Mouse (Mus musculus) monocyte, adult 59 days (primary cell): ENCODE results near the gene Stat3. TPM values are rescaled to one million over a fixed set of nuclear protein-coding genes. Genes with fewer than 3 reads are reported as not detected.

Experiments
- total RNA-seq, 2 experiments: library from RNA; stranded (reverse); gene quantifications; one replicate each; pipeline ENCODE4 v1.2.4; 2023

Gene Stat3
- 100 to 1,000 TPM; 339 to 367 TPM for total RNA-seq

GRCm38 (mm10) chr11:100939512-100940151 lies at the start of gene Stat3:
Stat3 (minus strand) TSS chr11:100939540.

DNA sequence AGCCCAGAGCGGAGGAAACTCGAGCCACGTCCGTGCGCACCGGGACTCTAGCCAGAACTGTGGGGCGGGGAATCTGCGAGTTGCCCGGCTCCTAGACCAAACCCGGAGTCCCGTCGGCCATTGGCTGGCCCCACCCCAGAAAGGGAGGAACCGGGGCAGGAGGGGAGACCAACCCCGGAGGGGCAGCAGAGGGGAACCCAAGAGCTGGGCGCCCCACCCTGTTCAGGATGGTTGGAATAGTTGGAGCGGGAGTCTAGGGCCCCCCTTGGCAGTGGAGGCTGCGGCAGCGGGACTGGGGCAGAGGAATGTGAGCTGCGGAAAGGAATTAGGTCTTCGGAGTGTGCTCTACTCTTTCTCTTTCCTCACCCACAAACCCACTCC lies 31.2 kb upstream of the Stat3 start, which contains the start of gene Cavin1:
Gene Cavin1, minus strand, starts transcription at position 331 of the 381 bp plus-strand sequence.

DNA sequence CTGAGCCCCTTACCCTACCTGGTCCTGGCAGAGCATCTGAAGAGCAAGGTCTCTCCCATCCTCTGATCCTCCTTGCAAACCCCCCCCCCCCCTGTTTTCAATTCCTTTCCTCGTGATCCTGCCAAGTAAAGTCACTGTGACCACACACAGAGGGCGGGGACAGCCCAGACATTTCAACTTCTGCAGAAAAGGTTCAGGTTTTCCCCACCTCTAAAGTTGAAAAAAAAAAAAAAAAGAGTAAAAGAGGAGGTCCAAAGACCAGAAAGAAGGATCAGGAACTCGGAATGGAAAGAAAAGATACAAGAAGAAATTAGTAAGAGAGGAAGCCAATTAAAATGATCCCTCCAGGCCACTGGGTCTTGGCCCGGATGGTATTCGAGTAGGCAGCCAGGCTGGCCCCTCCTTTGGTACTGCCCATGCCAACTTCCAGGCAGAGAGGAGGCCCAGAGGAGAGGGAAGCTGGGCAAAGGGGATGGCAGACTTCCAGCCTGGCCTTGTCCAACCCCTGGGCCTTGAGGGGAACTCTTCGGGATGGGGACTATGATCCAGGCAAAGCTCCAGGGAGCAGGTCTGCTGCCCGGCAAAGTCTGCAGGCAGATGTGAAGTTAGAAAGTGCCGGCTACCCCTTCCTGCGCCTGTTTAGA lies 80.3 kb downstream of the Stat3 start, which contains the start of gene Stat5a:
Gene Stat5a, plus strand, starts transcription at position 417 of the 644 bp plus-strand sequence.

GRCm38 (mm10) chr11:100850038-100850777 lies 89.1 kb downstream of the Stat3 start, which contains the start of gene Stat5b:
Stat5b (minus strand) TSS chr11:100850724.

Other genes starting within 250 kb of the Stat3 start
- under 1 TPM; 0.29 to 0.67 TPM for gene Zfp385c, start 247.1 kb downstream of the Stat3 start, total RNA-seq
- 10 to 100 TPM; 41.4 to 43.8 TPM for gene Dhx58, start 235.3 kb downstream of the Stat3 start, total RNA-seq
- 10 to 100 TPM; 28.8 to 29.9 TPM for gene Kat2a, start 227.1 kb downstream of the Stat3 start, total RNA-seq
- not detected for gene Hspb9, start 225.7 kb downstream of the Stat3 start, total RNA-seq
- gene Rab5c, start 201.3 kb downstream of the Stat3 start, total RNA-seq = 100 to 1,000 TPM; 203 to 217 TPM
- under 1 TPM; 0.18 to 0.33 TPM for gene Kcnh4, start 179.6 kb downstream of the Stat3 start, total RNA-seq
- not detected for gene Hcrt, start 176.6 kb downstream of the Stat3 start, total RNA-seq
- 10 to 100 TPM in 1 of 2 experiments, 1 to 10 TPM in 1; 6.2 to 10.5 TPM for gene Ghdc, start 168.6 kb downstream of the Stat3 start, total RNA-seq
- gene Stat5b, start 88.8 kb downstream of the Stat3 start, total RNA-seq = 100 to 1,000 TPM; 118 to 127 TPM
- 10 to 100 TPM; 58.0 to 67.4 TPM for gene Stat5a, start 80.2 kb downstream of the Stat3 start, total RNA-seq
- gene Cavin1, start 31.3 kb upstream of the Stat3 start, total RNA-seq = 1 to 10 TPM; 1.3 to 1.4 TPM
- gene Atp6v0a1, start 69.9 kb upstream of the Stat3 start, total RNA-seq = 10 to 100 TPM; 42.5 to 47.7 TPM
- 10 to 100 TPM; 17.1 to 18.2 TPM for gene Naglu, start 130.5 kb upstream of the Stat3 start, total RNA-seq
- gene Hsd17b1, start 138.9 kb upstream of the Stat3 start, total RNA-seq = under 1 TPM; 0.52 to 0.60 TPM
- 10 to 100 TPM; 11.9 to 13.8 TPM for gene Coasy, start 143.0 kb upstream of the Stat3 start, total RNA-seq
- 10 to 100 TPM; 32.7 to 34.7 TPM for gene Mlx, start 147.7 kb upstream of the Stat3 start, total RNA-seq
- gene Psmc3ip, start 155.9 kb upstream of the Stat3 start, total RNA-seq = under 1 TPM; 0.52 to 0.71 TPM
- 10 to 100 TPM; 45.1 to 49.4 TPM for gene Retreg3, start 180.4 kb upstream of the Stat3 start, total RNA-seq
- 1 to 10 TPM; 7.3 to 9.3 TPM for gene Tubg1, start 180.4 kb upstream of the Stat3 start, total RNA-seq
- under 1 TPM; 0.61 to 0.76 TPM for gene Tubg2, start 216.4 kb upstream of the Stat3 start, total RNA-seq
- gene Cntnap1, start 231.0 kb upstream of the Stat3 start, total RNA-seq = 1 to 10 TPM; 1.2 to 1.8 TPM
- 1 to 10 TPM; 8.2 to 9.4 TPM for gene Plekhh3, start 231.8 kb upstream of the Stat3 start, total RNA-seq
- gene Ccr10, start 235.9 kb upstream of the Stat3 start, total RNA-seq = 1 to 10 TPM in 1 of 2 experiments, not detected in 1; 1.0 TPM